Mouse (Mus musculus) CH12.LX (cell line): ENCODE data around the gene Tbl3. TPM values are rescaled to one million over a fixed set of nuclear protein-coding genes. Genes with fewer than 3 reads are reported as not detected.
A peak's percentile ranks its signal among the peaks of the same experiment; 100 is the strongest.

ENCODE experiments used
- DNase-seq: peaks from one replicate; pipeline ENCODE4 v3.0.0-alpha.2; 2013; ENCODE audit errors: extremely low read depth
- H3K27ac ChIP-seq: 2 replicates; pipeline ENCODE4 v1.5.1; 2012; ENCODE audit warnings: low read depth, mild to moderate bottlenecking, control low read depth, moderate library complexity; ENCODE audit not compliant: insufficient read depth
- H3K27me3 ChIP-seq: replicated peaks from 2 replicates; pipeline ENCODE3; 2012; ENCODE audit warnings: inconsistent platforms
- H3K36me3 ChIP-seq, 2 experiments: replicated peaks in 1 of 2; 2 replicates each; pipeline versions ENCODE3 to v1.6.1; 2012; ENCODE audit warnings: inconsistent platforms in 1 of 2, low read length in 1 of 2, mild to moderate bottlenecking in 1 of 2, mixed read lengths in 1 of 2, moderate library complexity in 1 of 2; ENCODE audit not compliant: control insufficient read depth in 1 of 2, insufficient read depth in 1 of 2
- H3K4me1 ChIP-seq, 2 experiments: 2 replicates each; pipeline ENCODE4 v1.6.1; 2012; ENCODE audit warnings: inconsistent platforms in 1 of 2, moderate library complexity in 1 of 2; ENCODE audit not compliant: insufficient read depth in 2 of 2, control insufficient read depth in 1 of 2
- H3K4me2 ChIP-seq: 2 replicates; pipeline ENCODE4 v1.6.1; 2012; ENCODE audit warnings: low read depth, mild to moderate bottlenecking, control low read depth; ENCODE audit not compliant: poor library complexity, insufficient read depth, severe bottlenecking
- H3K4me3 ChIP-seq, 3 experiments: fragments of 150-350 bp in 1 of 3; sonication (generic) in 1 of 3; replicated peaks in 1 of 3; 2 replicates each; pipeline versions ENCODE3 to v1.5.1; 2011 to 2012; ENCODE audit warnings: low read depth in 2 of 3, low read length in 2 of 3, mild to moderate bottlenecking in 2 of 3, moderate library complexity in 2 of 3, control low read depth in 1 of 3, improper control_type of control experiment in 1 of 3, inconsistent platforms in 1 of 3, mixed read lengths in 1 of 3; ENCODE audit not compliant: poor library complexity in 1 of 3
- H3K79me2 ChIP-seq: replicated peaks from 2 replicates; pipeline ENCODE4 v1.6.1; 2012; ENCODE audit warnings: mild to moderate bottlenecking, moderate library complexity; ENCODE audit not compliant: control insufficient read depth, poor library complexity, insufficient read depth, severe bottlenecking; ENCODE audit errors: extremely low read depth
- H3K9ac ChIP-seq: 2 replicates; pipeline ENCODE4 v1.6.1; 2012; ENCODE audit warnings: low read depth, mild to moderate bottlenecking, control low read depth, moderate library complexity; ENCODE audit not compliant: insufficient read depth
- H3K9me3 ChIP-seq: replicated peaks from 2 replicates; pipeline ENCODE3; 2012; ENCODE audit warnings: low read length, inconsistent platforms, mixed read lengths
- BHLHE40 ChIP-seq: IDR thresholded peaks from 2 replicates; pipeline ENCODE4 v1.6.1; 2011; ENCODE audit warnings: mild to moderate bottlenecking, low read depth, low read length, improper control_type of control experiment
- CHD1 ChIP-seq: IDR thresholded peaks from 2 replicates; pipeline ENCODE4 v1.6.1; 2012; ENCODE audit warnings: low read depth, low read length, improper control_type of control experiment, inconsistent platforms
- CTCF ChIP-seq, 2 experiments: IDR thresholded peaks in 1 of 2; conservative IDR thresholded peaks in 1 of 2; 2 replicates each; pipeline ENCODE4 v1.5.1; 2011 to 2012; ENCODE audit warnings: low read depth in 2 of 2, low read length in 2 of 2, improper control_type of control experiment in 1 of 2, inconsistent platforms in 1 of 2, mild to moderate bottlenecking in 1 of 2, moderate library complexity in 1 of 2
- ELF1 ChIP-seq: IDR thresholded peaks from 2 replicates; pipeline ENCODE4 v1.6.1; 2014; ENCODE audit warnings: low read depth, mild to moderate bottlenecking, inconsistent platforms, low read length, improper control_type of control experiment
- ETS1 ChIP-seq: conservative IDR thresholded peaks from 2 replicates; pipeline ENCODE4 v1.6.1; 2012; ENCODE audit warnings: low read depth, mild to moderate bottlenecking, inconsistent platforms, low read length, improper control_type of control experiment, moderate library complexity
- JUN ChIP-seq: IDR thresholded peaks from 2 replicates; pipeline ENCODE4 v1.6.1; 2011; ENCODE audit warnings: low read depth, mild to moderate bottlenecking, low read length, improper control_type of control experiment, moderate library complexity; ENCODE audit not compliant: insufficient read depth
- MAFK ChIP-seq: IDR thresholded peaks from 2 replicates; pipeline ENCODE4 v1.6.1; 2011; ENCODE audit warnings: low read length, improper control_type of control experiment; ENCODE audit not compliant: insufficient replicate concordance
- MAX ChIP-seq: IDR thresholded peaks from 2 replicates; pipeline ENCODE4 v1.6.1; 2011; ENCODE audit warnings: low read length, improper control_type of control experiment
- MEF2A ChIP-seq: IDR thresholded peaks from 2 replicates; pipeline ENCODE4 v1.6.1; 2014; ENCODE audit warnings: low read depth, mild to moderate bottlenecking, inconsistent platforms, low read length, improper control_type of control experiment, borderline replicate concordance
- POLR2AphosphoS2 ChIP-seq: IDR thresholded peaks from 2 replicates; pipeline ENCODE4 v1.6.1; 2011; ENCODE audit warnings: low read depth, low read length, improper control_type of control experiment
- SIN3A ChIP-seq: IDR thresholded peaks from 2 replicates; pipeline ENCODE4 v1.6.1; 2012; ENCODE audit warnings: low read length, improper control_type of control experiment, inconsistent platforms
- TCF12 ChIP-seq: IDR thresholded peaks from 2 replicates; pipeline ENCODE4 v1.6.1; 2014; ENCODE audit warnings: low read depth, mild to moderate bottlenecking, inconsistent platforms, low read length, improper control_type of control experiment
- UBTF ChIP-seq: IDR thresholded peaks from 2 replicates; pipeline ENCODE4 v1.6.1; 2012; ENCODE audit warnings: low read depth, mild to moderate bottlenecking, inconsistent platforms, low read length, improper control_type of control experiment, moderate library complexity
- USF1 ChIP-seq: IDR thresholded peaks from 2 replicates; pipeline ENCODE4 v1.6.1; 2014; ENCODE audit warnings: low read depth, mild to moderate bottlenecking, inconsistent platforms, low read length, improper control_type of control experiment
- ZKSCAN1 ChIP-seq: IDR thresholded peaks from 2 replicates; pipeline ENCODE4 v1.6.1; 2012; ENCODE audit warnings: low read depth, inconsistent platforms, low read length, improper control_type of control experiment, borderline replicate concordance
- ZMIZ1 ChIP-seq: IDR thresholded peaks from 2 replicates; pipeline ENCODE4 v1.6.1; 2012; ENCODE audit warnings: low read depth, mild to moderate bottlenecking, inconsistent platforms, low read length, improper control_type of control experiment
- ZNF384 ChIP-seq: IDR thresholded peaks from 2 replicates; pipeline ENCODE4 v1.6.1; 2012; ENCODE audit warnings: low read depth, low read length, improper control_type of control experiment, inconsistent platforms
- dilution Hi-C: fragments of 300-500 bp; cut with MboI; formaldehyde crosslinking; loops from 2 replicates; pipeline ENCODE4 v1.14.3; 2020; ENCODE audit warnings: low sequenced_read_pairs; ENCODE audit not compliant: extremely low pct_unique_long_range_greater_than_20kb, extremely low pct_ligation_motif_present
- in situ Hi-C: fragments of 300-500 bp; cut with MboI; formaldehyde crosslinking; loops from 3 replicates; pipeline ENCODE4 v1.14.3; 2019; ENCODE audit warnings: low sequenced_read_pairs, low pct_ligation_motif_present, low pct_unique_long_range_greater_than_20kb, mixed read lengths
- polyA plus RNA-seq: library from polyadenylated mRNA; unstranded; fragments of >175 nt; gene quantifications from 2 replicates; pipeline ENCODE4 v1.2.1, GENCODE M21; 2012; ENCODE audit warnings: low read depth; ENCODE audit not compliant: insufficient read length
- total RNA-seq, 2 experiments: library from RNA; depleted of rRNA; stranded (reverse); fragments of 300-350 nt in 1 of 2; fragments of >200 nt in 1 of 2; gene quantifications; 2 replicates each; pipeline ENCODE4 v1.2.3; 2012 to 2014

Gene Tbl3
- total and polyA plus RNA-seq, 3 experiments = 98.0 to 105 (median 104) TPM

GRCm38 (mm10) chr17:24649581-24650069 lies 57.8 kb downstream of the Tbl3 start:
- peaks cover 28% of the 10 kb centered on the region for H3K27me3 ChIP-seq
- H3K9ac ChIP-seq = peak overlapping the region; percentile 10; the same call in 1 of the 2 replicates
- H3K79me2 ChIP-seq = no peaks in the 10 kb centered on the region
- H3K4me3 ChIP-seq = peak overlapping the region; percentile 39 to 68 (median 44)
- no peaks in the 10 kb centered on the region for H3K36me3 ChIP-seq
- no peaks in the 10 kb centered on the region for H3K9me3 ChIP-seq
- no peak overlapping the region for H3K27ac ChIP-seq
- H3K4me1 ChIP-seq = peaks cover 12 to 33% of the 10 kb centered on the region in 2 experiments
- DNase-seq = no peak
- dilution Hi-C loops = no loop called here
- H3K4me2 ChIP-seq = peak overlapping the region; percentile 67
- in situ Hi-C loops = loop anchor here (5.0 kb wide), 1 partner anchor 52 kb away; no protein-coding TSS in a partner anchor
- TF ChIP-seq MAX = no peak
- no peak for TF ChIP-seq SIN3A
- no peak for TF ChIP-seq ZNF384
- TF ChIP-seq MEF2A = no peak
- TF ChIP-seq TCF12 = no peak
- TF ChIP-seq USF1 = no peak
- TF ChIP-seq UBTF = no peak
- no peak for TF ChIP-seq CHD1
- TF ChIP-seq ETS1 = no peak
- no peak for TF ChIP-seq ELF1
- TF ChIP-seq JUN = no peak

- no peak overlapping the region for H3K9ac ChIP-seq
- H3K27me3 ChIP-seq = peaks cover 28% of the 10 kb centered on the region
- H3K9me3 ChIP-seq = no peaks in the 10 kb centered on the region
- peaks cover 12 to 34% of the 10 kb centered on the region in 2 experiments for H3K4me1 ChIP-seq
- no peak overlapping the region for H3K4me2 ChIP-seq
- in situ Hi-C loops (no loop called here), dilution Hi-C loops (no loop called here)
- TF ChIP-seq ZKSCAN1 (no peak), CTCF (conservative IDR thresholded peaks at IDR 0.05 in 1 of 2, IDR thresholded peaks at IDR 0.05 in 1 of 2; ENCODE audit: low read depth in 2 of 2, low read length in 2 of 2) (peak in 1 of 2 experiments; percentile 21; a peak in 1 of 4 replicates), BHLHE40 (no peak), MEF2A (no peak), ELF1 (no peak), ZMIZ1 (no peak), POLR2AphosphoS2 (no peak), ETS1 (no peak), MAFK (no peak)
- no peaks in the 10 kb centered on the region for H3K36me3 ChIP-seq
- no peak overlapping the region for H3K4me3 ChIP-seq
- no peaks in the 10 kb centered on the region for H3K79me2 ChIP-seq
- no peak for DNase-seq
- no peak overlapping the region for H3K27ac ChIP-seq
Observed at GRCm38 (mm10) chr17:24648731-24649377, 58.6 kb downstream of the Tbl3 start.

Other genes with a start within 250 kb of the Tbl3 start
Only the 20 nearest of the 32 such genes appear.
- 1.3 and 2.2 TPM in 2 replicates for gene Rab26, start 173.4 kb downstream of the Tbl3 start, total RNA-seq (2012; rRNA removed)
- 0.36 TPM in 1 of 2 replicates, not detected in the other for gene Rab26, start 173.4 kb downstream of the Tbl3 start, total RNA-seq (2014; rRNA removed)
- gene Rab26, start 173.4 kb downstream of the Tbl3 start, polyA plus RNA-seq = 0.40 and 0.74 TPM in 2 replicates
- 11.1 and 13.4 TPM in 2 replicates for gene Pkd1, start 157.8 kb downstream of the Tbl3 start, total RNA-seq (2012; rRNA removed)
- 2.7 and 2.8 TPM in 2 replicates for gene Pkd1, start 157.8 kb downstream of the Tbl3 start, total RNA-seq (2014; rRNA removed)
- 7.5 and 8.3 TPM in 2 replicates for gene Pkd1, start 157.8 kb downstream of the Tbl3 start, polyA plus RNA-seq
- gene Tsc2, start 75.0 kb downstream of the Tbl3 start, total RNA-seq (2012; rRNA removed) = 35.2 and 35.4 TPM in 2 replicates
- gene Tsc2, start 75.0 kb downstream of the Tbl3 start, total RNA-seq (2014; rRNA removed) = 7.8 and 9.1 TPM in 2 replicates
- 54.4 and 69.8 TPM in 2 replicates for gene Tsc2, start 75.0 kb downstream of the Tbl3 start, polyA plus RNA-seq
- 21.9 and 24.0 TPM in 2 replicates for gene Nthl1, start 75.0 kb downstream of the Tbl3 start, total RNA-seq (2012; rRNA removed)
- gene Nthl1, start 75.0 kb downstream of the Tbl3 start, total RNA-seq (2014; rRNA removed) = 20.1 TPM in 2 replicates
- gene Nthl1, start 75.0 kb downstream of the Tbl3 start, polyA plus RNA-seq = 20.4 and 25.7 TPM in 2 replicates
- gene Slc9a3r2, start 57.3 kb downstream of the Tbl3 start, total RNA-seq (2012; rRNA removed) = 4.4 and 5.5 TPM in 2 replicates
- gene Slc9a3r2, start 57.3 kb downstream of the Tbl3 start, total RNA-seq (2014; rRNA removed) = 1.8 and 2.1 TPM in 2 replicates
- 4.8 and 5.1 TPM in 2 replicates for gene Slc9a3r2, start 57.3 kb downstream of the Tbl3 start, polyA plus RNA-seq
- not detected in 2 replicates for gene Npw, start 49.2 kb downstream of the Tbl3 start, total RNA-seq (2012; rRNA removed)
- gene Npw, start 49.2 kb downstream of the Tbl3 start, total RNA-seq (2014; rRNA removed) = not detected in 2 replicates
- not detected in 2 replicates for gene Npw, start 49.2 kb downstream of the Tbl3 start, polyA plus RNA-seq
- gene Zfp598, start 38.0 kb downstream of the Tbl3 start, total RNA-seq (2012; rRNA removed) = 27.9 and 31.8 TPM in 2 replicates
- 22.1 and 23.4 TPM in 2 replicates for gene Zfp598, start 38.0 kb downstream of the Tbl3 start, total RNA-seq (2014; rRNA removed)
- 43.5 and 54.0 TPM in 2 replicates for gene Zfp598, start 38.0 kb downstream of the Tbl3 start, polyA plus RNA-seq
- 2.2 and 3.9 TPM in 2 replicates for gene Syngr3, start 17.7 kb downstream of the Tbl3 start, total RNA-seq (2012; rRNA removed)
- 0.23 and 0.32 TPM in 2 replicates for gene Syngr3, start 17.7 kb downstream of the Tbl3 start, total RNA-seq (2014; rRNA removed)
- 0.33 and 0.35 TPM in 2 replicates for gene Syngr3, start 17.7 kb downstream of the Tbl3 start, polyA plus RNA-seq
- 102 and 105 TPM in 2 replicates for gene Gfer, start 11.5 kb downstream of the Tbl3 start, total RNA-seq (2012; rRNA removed)
- gene Gfer, start 11.5 kb downstream of the Tbl3 start, total RNA-seq (2014; rRNA removed) = 67.6 and 69.1 TPM in 2 replicates
- 94.8 and 100.0 TPM in 2 replicates for gene Gfer, start 11.5 kb downstream of the Tbl3 start, polyA plus RNA-seq
- gene Noxo1, start 11.4 kb downstream of the Tbl3 start, total RNA-seq (2012; rRNA removed) = 0.80 and 0.89 TPM in 2 replicates
- 0.47 and 0.54 TPM in 2 replicates for gene Noxo1, start 11.4 kb downstream of the Tbl3 start, total RNA-seq (2014; rRNA removed)
- 0.95 and 2.5 TPM in 2 replicates for gene Noxo1, start 11.4 kb downstream of the Tbl3 start, polyA plus RNA-seq
- 0.38 and 0.59 TPM in 2 replicates for gene Rnf151, start 10.4 kb upstream of the Tbl3 start, total RNA-seq (2012; rRNA removed)
- gene Rnf151, start 10.4 kb upstream of the Tbl3 start, total RNA-seq (2014; rRNA removed) = not detected in 2 replicates
- 0.20 and 0.34 TPM in 2 replicates for gene Rnf151, start 10.4 kb upstream of the Tbl3 start, polyA plus RNA-seq
- 5,102 and 6,050 TPM in 2 replicates for gene Rps2, start 10.5 kb upstream of the Tbl3 start, total RNA-seq (2012; rRNA removed)
- 5,117 and 5,410 TPM in 2 replicates for gene Rps2, start 10.5 kb upstream of the Tbl3 start, total RNA-seq (2014; rRNA removed)
- 1,976 and 2,057 TPM in 2 replicates for gene Rps2, start 10.5 kb upstream of the Tbl3 start, polyA plus RNA-seq
- 188 and 207 TPM in 2 replicates for gene Ndufb10, start 16.8 kb upstream of the Tbl3 start, total RNA-seq (2012; rRNA removed)
- gene Ndufb10, start 16.8 kb upstream of the Tbl3 start, total RNA-seq (2014; rRNA removed) = 207 and 208 TPM in 2 replicates
- gene Ndufb10, start 16.8 kb upstream of the Tbl3 start, polyA plus RNA-seq = 136 and 155 TPM in 2 replicates
- gene Rpl3l, start 20.2 kb upstream of the Tbl3 start, total RNA-seq (2012; rRNA removed) = 0.17 TPM in 1 of 2 replicates, not detected in the other
- gene Rpl3l, start 20.2 kb upstream of the Tbl3 start, total RNA-seq (2014; rRNA removed) = 0.24 TPM in 1 of 2 replicates, not detected in the other
- gene Rpl3l, start 20.2 kb upstream of the Tbl3 start, polyA plus RNA-seq = 0.79 and 0.91 TPM in 2 replicates
- 38.4 and 39.7 TPM in 2 replicates for gene Msrb1, start 29.0 kb upstream of the Tbl3 start, total RNA-seq (2012; rRNA removed)
- gene Msrb1, start 29.0 kb upstream of the Tbl3 start, total RNA-seq (2014; rRNA removed) = 21.3 and 26.9 TPM in 2 replicates
- 60.5 and 70.0 TPM in 2 replicates for gene Msrb1, start 29.0 kb upstream of the Tbl3 start, polyA plus RNA-seq
- gene Hs3st6, start 45.3 kb upstream of the Tbl3 start, total RNA-seq (2012; rRNA removed) = 0.30 TPM in 1 of 2 replicates, not detected in the other
- not detected in 2 replicates for gene Hs3st6, start 45.3 kb upstream of the Tbl3 start, total RNA-seq (2014; rRNA removed)
- gene Hs3st6, start 45.3 kb upstream of the Tbl3 start, polyA plus RNA-seq = not detected in 2 replicates
- gene Meiob, start 96.6 kb upstream of the Tbl3 start, total RNA-seq (2012; rRNA removed) = 0.08 and 0.30 TPM in 2 replicates
- 0.22 and 0.40 TPM in 2 replicates for gene Meiob, start 96.6 kb upstream of the Tbl3 start, total RNA-seq (2014; rRNA removed)
- gene Meiob, start 96.6 kb upstream of the Tbl3 start, polyA plus RNA-seq = 0.15 and 0.23 TPM in 2 replicates
- 28.1 and 31.0 TPM in 2 replicates for gene Hagh, start 132.5 kb upstream of the Tbl3 start, total RNA-seq (2012; rRNA removed)
- gene Hagh, start 132.5 kb upstream of the Tbl3 start, total RNA-seq (2014; rRNA removed) = 27.3 and 28.1 TPM in 2 replicates
- 18.1 and 18.9 TPM in 2 replicates for gene Hagh, start 132.5 kb upstream of the Tbl3 start, polyA plus RNA-seq
- gene Fahd1, start 142.7 kb upstream of the Tbl3 start, total RNA-seq (2012; rRNA removed) = 8.0 and 8.2 TPM in 2 replicates
- gene Fahd1, start 142.7 kb upstream of the Tbl3 start, total RNA-seq (2014; rRNA removed) = 6.3 and 7.3 TPM in 2 replicates
- 5.2 and 5.8 TPM in 2 replicates for gene Fahd1, start 142.7 kb upstream of the Tbl3 start, polyA plus RNA-seq
- 5.5 and 9.8 TPM in 2 replicates for gene Igfals, start 158.3 kb upstream of the Tbl3 start, total RNA-seq (2012; rRNA removed)
- gene Igfals, start 158.3 kb upstream of the Tbl3 start, total RNA-seq (2014; rRNA removed) = 5.0 and 5.4 TPM in 2 replicates
- gene Igfals, start 158.3 kb upstream of the Tbl3 start, polyA plus RNA-seq = 5.1 and 6.3 TPM in 2 replicates